Mouse (Mus musculus) liver, embryonic 12.5 days (tissue): ENCODE measurements around the gene Tbx19. TPM values are rescaled to one million over a fixed set of nuclear protein-coding genes. Genes with fewer than 3 reads are reported as not detected.
A peak's percentile ranks its signal among the peaks of the same experiment; 100 is the strongest.

Source experiments
- ATAC-seq: fragments of 200-750 bp; cut with Nextera tagmentation; 2 replicates; pipeline ENCODE4 v1.8.0; 2017; ENCODE audit warnings: moderate number of reproducible peaks, mild to moderate bottlenecking, moderate library complexity
- H3K27ac ChIP-seq: fragments of 300-500 bp; sonication (generic); 2 replicates; pipeline ENCODE4 v1.5.1; 2016; ENCODE audit warnings: mild to moderate bottlenecking
- H3K27me3 ChIP-seq: fragments of 300-500 bp; sonication (generic); replicated peaks from 2 replicates; pipeline ENCODE4 v1.6.1; 2016; ENCODE audit warnings: mild to moderate bottlenecking, moderate library complexity
- H3K36me3 ChIP-seq: fragments of 300-500 bp; sonication (generic); 2 replicates; pipeline ENCODE4 v1.6.1; 2016; ENCODE audit warnings: mild to moderate bottlenecking, moderate library complexity
- H3K4me1 ChIP-seq: fragments of 300-500 bp; sonication (generic); 2 replicates; pipeline ENCODE4 v1.6.1; 2016
- H3K4me2 ChIP-seq: fragments of 300-500 bp; sonication (generic); 2 replicates; pipeline ENCODE4 v1.6.1; 2016; ENCODE audit warnings: mild to moderate bottlenecking, moderate library complexity
- H3K4me3 ChIP-seq: fragments of 300-500 bp; sonication (generic); 2 replicates; pipeline ENCODE4 v1.5.1; 2016; ENCODE audit warnings: mild to moderate bottlenecking, moderate library complexity
- H3K9ac ChIP-seq: fragments of 300-500 bp; sonication (generic); 2 replicates; pipeline ENCODE4 v1.6.1; 2016; ENCODE audit warnings: mild to moderate bottlenecking, moderate library complexity
- H3K9me3 ChIP-seq: fragments of 300-500 bp; sonication (generic); replicated peaks from 2 replicates; pipeline ENCODE4 v1.6.1; 2016; ENCODE audit warnings: mild to moderate bottlenecking, moderate library complexity
- WGBS: fragments of 180-500 bp; shearing (Covaris S2); methylation state at CpG from one replicate; pipeline ENCODE4 v1.1.7; 2016; ENCODE audit not compliant: insufficient replicate concordance; 5-methylcytosine and 5-hydroxymethylcytosine counted together
- polyA plus RNA-seq: library from polyadenylated mRNA; unstranded; fragments of >200 nt; fragmentation: Nextera tagmentation; extraction: Ambion mirVana; gene quantifications from 2 replicates; pipeline ENCODE4 v1.2.1, GENCODE M21; 2016

Gene Tbx19
- not detected in 2 replicates for polyA plus RNA-seq

GRCm38 (mm10) chr1:165160723-165161405 is at the start of gene Tbx19:
Gene Tbx19, minus strand, starts transcription at chr1:165160773.
- ATAC-seq: no peak
- H3K4me2 ChIP-seq: no peak within 1 kb of the TSS
- H3K4me1 ChIP-seq: no peaks in the 10 kb centered on the region
- WGBS: 75% methylated on average over 8 of the region's 8 CpGs
- no peaks in the 10 kb centered on the region for H3K36me3 ChIP-seq
- no peak within 1 kb of the TSS for H3K27ac ChIP-seq
- no peaks in the 10 kb centered on the region; the same call in 1 of the 2 replicates for H3K9me3 ChIP-seq
- no peak within 1 kb of the TSS for H3K9ac ChIP-seq
- 0 out of 2 replicates have a peak, but pooled peaks cover 3% of the 10 kb centered on the region for H3K27me3 ChIP-seq
- no peak within 1 kb of the TSS for H3K4me3 ChIP-seq

GRCm38 (mm10) chr1:165205591-165205990 is 45.0 kb upstream of the Tbx19 start:
- Histone ChIP-seq H3K9me3 (no peaks in the 10 kb centered on the region), H3K4me3 (no peak overlapping the region), H3K36me3 (no peaks in the 10 kb centered on the region), H3K27me3 (0 out of 2 replicates have a peak, but pooled peaks cover 3% of the 10 kb centered on the region), H3K4me1 (no peaks in the 10 kb centered on the region), H3K27ac (no peak overlapping the region), H3K4me2 (no peak overlapping the region), H3K9ac (no peak overlapping the region)
- 23% methylated on average over 2 of the region's 2 CpGs for WGBS
- ATAC-seq: no peak

GRCm38 (mm10) chr1:165203488-165204035 is 43.0 kb upstream of the Tbx19 start:
- Histone ChIP-seq H3K4me3 (no peak overlapping the region), H3K36me3 (no peaks in the 10 kb centered on the region), H3K4me2 (no peak overlapping the region), H3K9ac (no peak overlapping the region), H3K9me3 (no peaks in the 10 kb centered on the region), H3K27ac (no peak overlapping the region), H3K4me1 (no peaks in the 10 kb centered on the region), H3K27me3 (0 out of 2 replicates have a peak, but pooled peaks cover 9% of the 10 kb centered on the region)
- 20% methylated on average over 2 of the region's 2 CpGs for WGBS
- no peak for ATAC-seq

GRCm38 (mm10) chr1:165201445-165202012 is 41.0 kb upstream of the Tbx19 start:
- Histone ChIP-seq H3K9ac (no peak overlapping the region), H3K27me3 (0 out of 2 replicates have a peak, but pooled peaks cover 9% of the 10 kb centered on the region), H3K4me1 (0 out of 2 replicates have a peak, but pooled peaks cover 6% of the 10 kb centered on the region), H3K36me3 (no peaks in the 10 kb centered on the region), H3K27ac (no peak overlapping the region), H3K4me2 (no peak overlapping the region), H3K9me3 (no peaks in the 10 kb centered on the region), H3K4me3 (no peak overlapping the region)
- WGBS: 53% methylated on average over 4 of the region's 4 CpGs
- ATAC-seq: no peak

- no peak overlapping the region for H3K27ac ChIP-seq
- 69% methylated on average over 8 of the region's 8 CpGs for WGBS
- H3K4me1 ChIP-seq: 0 out of 2 replicates have a peak, but pooled peaks cover 6% of the 10 kb centered on the region
- 0 out of 2 replicates have a peak, but pooled peaks cover 9% of the 10 kb centered on the region for H3K27me3 ChIP-seq
- no peaks in the 10 kb centered on the region for H3K36me3 ChIP-seq
- H3K9me3 ChIP-seq: no peaks in the 10 kb centered on the region
- no peak overlapping the region for H3K4me3 ChIP-seq
- no peak overlapping the region for H3K9ac ChIP-seq
- ATAC-seq: no peak
- no peak overlapping the region for H3K4me2 ChIP-seq
These were observed 40.2 kb upstream of the Tbx19 start for GRCm38 (mm10) chr1:165200748-165201147.

- Histone ChIP-seq H3K9ac (no peak overlapping the region), H3K27me3 (0 out of 2 replicates have a peak, but pooled peaks cover 9% of the 10 kb centered on the region), H3K27ac (no peak overlapping the region), H3K4me2 (no peak overlapping the region), H3K36me3 (no peaks in the 10 kb centered on the region), H3K4me1 (peaks cover 16% of the 10 kb centered on the region), H3K4me3 (no peak overlapping the region), H3K9me3 (no peaks in the 10 kb centered on the region)
- no peak for ATAC-seq
- 56% methylated on average over 3 of the region's 3 CpGs for WGBS
These were observed 39.1 kb upstream of the Tbx19 start for GRCm38 (mm10) chr1:165199639-165200038.

- Histone ChIP-seq H3K9ac (no peak overlapping the region), H3K27ac (no peak overlapping the region), H3K36me3 (no peaks in the 10 kb centered on the region), H3K27me3 (0 out of 2 replicates have a peak, but pooled peaks cover 9% of the 10 kb centered on the region), H3K9me3 (no peaks in the 10 kb centered on the region), H3K4me3 (no peak overlapping the region), H3K4me2 (no peak overlapping the region), H3K4me1 (peaks cover 18% of the 10 kb centered on the region)
- WGBS: 47% methylated on average over 1 of the region's 1 CpGs
- ATAC-seq: no peak
These were observed 38.4 kb upstream of the Tbx19 start for GRCm38 (mm10) chr1:165198951-165199350.

GRCm38 (mm10) chr1:165197875-165198274 is 37.3 kb upstream of the Tbx19 start:
- no peak for ATAC-seq
- 27% methylated on average over 3 of the region's 3 CpGs for WGBS

GRCm38 (mm10) chr1:165195396-165195960 is 34.9 kb upstream of the Tbx19 start:
- 55% methylated on average over 3 of the region's 3 CpGs for WGBS
- 0 out of 2 replicates have a peak, but pooled peaks cover 6% of the 10 kb centered on the region for H3K27me3 ChIP-seq
- no peaks in the 10 kb centered on the region for H3K9me3 ChIP-seq
- no peaks in the 10 kb centered on the region for H3K36me3 ChIP-seq
- peak overlapping the region; percentile 82 for H3K9ac ChIP-seq
- no peak for ATAC-seq
- peak overlapping the region; percentile 82; the same call in 1 of the 2 replicates for H3K4me3 ChIP-seq
- H3K27ac ChIP-seq: peak overlapping the region; percentile 89; the same call in 1 of the 2 replicates
- peaks cover 33% of the 10 kb centered on the region for H3K4me1 ChIP-seq
- peak overlapping the region; percentile 97 for H3K4me2 ChIP-seq

More at GRCm38 (mm10) chr1:165197875-165198274, 37.3 kb upstream of the Tbx19 start:
- H3K9ac ChIP-seq: no peak overlapping the region
- 0 out of 2 replicates have a peak, but pooled peaks cover 9% of the 10 kb centered on the region for H3K27me3 ChIP-seq
- no peaks in the 10 kb centered on the region for H3K9me3 ChIP-seq
- H3K4me3 ChIP-seq: no peak overlapping the region
- no peak overlapping the region for H3K4me2 ChIP-seq
- no peak overlapping the region for H3K27ac ChIP-seq
- H3K4me1 ChIP-seq: peaks cover 27% of the 10 kb centered on the region
- no peaks in the 10 kb centered on the region for H3K36me3 ChIP-seq

GRCm38 (mm10) chr1:165194662-165195013 is 34.1 kb upstream of the Tbx19 start:
- H3K36me3 ChIP-seq: no peaks in the 10 kb centered on the region
- peak overlapping the region; percentile 97 for H3K4me2 ChIP-seq
- peak overlapping the region; percentile 89; the same call in 1 of the 2 replicates for H3K27ac ChIP-seq
- no peaks in the 10 kb centered on the region for H3K9me3 ChIP-seq
- peak overlapping the region; percentile 82 for H3K9ac ChIP-seq
- H3K4me3 ChIP-seq: peak overlapping the region; percentile 82
- H3K4me1 ChIP-seq: peaks cover 33% of the 10 kb centered on the region
- ATAC-seq: peak; percentile 38
- 0 out of 2 replicates have a peak, but pooled peaks cover 6% of the 10 kb centered on the region for H3K27me3 ChIP-seq
- WGBS: 13% methylated on average over 5 of the region's 5 CpGs

- peak within 1 kb of the TSS; percentile 82 for H3K9ac ChIP-seq
- H3K27ac ChIP-seq: peak within 1 kb of the TSS; percentile 89
- peak within 1 kb of the TSS; percentile 97 for H3K4me2 ChIP-seq
- H3K9me3 ChIP-seq: no peaks in the 10 kb centered on the region
- no peaks in the 10 kb centered on the region for H3K36me3 ChIP-seq
- H3K27me3 ChIP-seq: 0 out of 2 replicates have a peak, but pooled peaks cover 3% of the 10 kb centered on the region
- under 1% methylated on average over 67 of the region's 69 CpGs for WGBS
- ATAC-seq: peak; percentile 97
- H3K4me1 ChIP-seq: peaks cover 36% of the 10 kb centered on the region
- H3K4me3 ChIP-seq: peak within 1 kb of the TSS; percentile 82
These were observed 33.5 kb upstream of the Tbx19 start, which contains the start of gene Sft2d2 for GRCm38 (mm10) chr1:165193880-165194661. Gene Sft2d2, minus strand, starts transcription at chr1:165194438.
